Mouse (Mus musculus): Measurements from ENCODE around the gene Rbms3.

The Rbms3 gene

DNA sequence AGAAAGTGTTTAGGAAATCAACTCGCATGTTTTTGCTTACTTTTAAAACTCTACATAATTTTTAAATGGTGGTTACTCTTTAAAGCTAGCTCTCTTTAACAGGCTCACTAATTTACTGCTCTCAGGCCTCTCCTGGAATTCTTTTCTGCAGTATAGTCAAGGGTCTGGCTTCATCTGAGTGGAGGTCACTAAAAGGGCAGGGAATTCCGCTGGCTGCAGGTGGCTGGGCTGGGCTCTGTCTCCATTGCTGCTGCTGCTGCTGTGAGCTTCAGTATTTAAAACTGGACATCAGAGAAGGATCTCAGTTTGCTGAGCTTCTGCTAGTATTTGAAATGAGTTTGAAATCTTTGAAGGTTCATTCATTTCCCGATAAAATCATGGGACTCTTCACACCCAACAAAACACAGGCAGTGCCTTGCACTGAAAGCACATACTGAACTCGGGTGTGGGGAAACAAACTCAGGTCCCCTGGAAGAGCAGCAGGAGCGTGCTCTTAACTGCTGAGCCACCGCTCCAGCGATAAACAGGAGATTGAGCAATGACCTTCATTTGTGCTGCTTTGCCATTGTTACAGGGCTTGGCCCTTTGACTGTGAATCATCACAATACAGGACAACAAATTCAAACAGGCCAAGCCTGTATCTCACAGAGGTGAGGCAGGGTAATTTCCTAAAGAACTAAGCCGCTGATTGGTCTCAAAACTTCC lies 990.0 kb downstream of the Rbms3 start:
- peak; percentile 54 for DNase-seq (ENCODE audit: low spot score)

DNA sequence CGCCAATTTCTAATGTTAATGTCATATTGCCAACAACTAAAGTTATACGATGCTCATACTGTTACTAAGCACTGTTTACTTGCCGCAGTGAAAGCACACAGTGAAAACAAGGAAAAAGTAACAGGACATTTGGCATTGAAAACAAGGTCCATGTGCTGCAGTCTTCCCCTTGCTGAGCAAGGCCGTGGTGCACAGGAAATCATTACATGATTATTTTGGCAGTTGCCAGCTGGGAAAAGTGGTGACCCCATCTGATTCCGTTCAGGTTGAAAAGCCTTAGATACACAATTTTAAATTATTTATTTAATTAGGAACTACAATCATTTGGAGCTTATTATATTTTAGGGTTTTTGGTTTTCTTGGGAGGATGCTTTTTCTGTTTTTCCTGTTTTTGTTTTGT lies 995.9 kb downstream of the Rbms3 start:
- DNase-seq (ENCODE audit: low spot score): no peak

DNA sequence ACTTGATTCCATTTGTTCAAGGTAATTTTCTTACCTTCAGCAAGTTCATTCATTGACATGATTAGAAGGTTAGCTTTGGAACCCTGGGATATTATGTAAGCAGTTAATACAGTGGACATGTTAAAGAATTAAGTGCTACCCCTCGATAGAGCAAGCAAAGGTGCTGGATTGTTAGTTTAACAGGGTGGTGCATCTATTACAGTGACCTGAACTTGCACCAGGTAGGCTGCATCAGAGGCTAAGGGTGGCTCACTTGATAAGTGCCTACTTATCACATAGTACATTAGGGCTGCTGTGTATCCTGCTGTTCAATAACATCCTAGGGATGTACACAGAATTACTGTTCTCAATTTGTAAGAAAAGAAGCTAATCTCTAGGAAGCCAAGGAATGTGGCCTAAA lies 996.6 kb downstream of the Rbms3 start:
- DNase-seq (ENCODE audit: low spot score): no peak

DNA sequence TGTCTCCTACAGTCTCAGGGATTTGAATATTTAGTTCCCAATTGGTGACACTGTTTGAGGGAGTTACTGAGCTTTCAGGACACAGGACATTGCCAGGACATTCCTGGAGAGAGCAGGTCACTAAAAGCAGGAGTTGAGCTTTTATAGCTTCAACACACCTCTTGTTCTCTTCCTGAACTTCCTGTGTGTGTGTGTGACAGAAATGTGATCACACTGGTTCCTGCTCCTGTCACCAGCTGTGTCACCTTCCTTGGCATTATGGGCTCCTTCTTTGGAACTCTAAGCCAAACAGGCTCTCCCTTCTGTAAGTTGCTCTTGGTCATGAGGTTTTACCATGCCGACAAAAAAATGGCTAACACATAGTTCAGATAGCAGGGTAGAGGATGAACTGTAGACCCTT lies 997.9 kb downstream of the Rbms3 start:
- DNase-seq (ENCODE audit: low spot score): no peak

DNA sequence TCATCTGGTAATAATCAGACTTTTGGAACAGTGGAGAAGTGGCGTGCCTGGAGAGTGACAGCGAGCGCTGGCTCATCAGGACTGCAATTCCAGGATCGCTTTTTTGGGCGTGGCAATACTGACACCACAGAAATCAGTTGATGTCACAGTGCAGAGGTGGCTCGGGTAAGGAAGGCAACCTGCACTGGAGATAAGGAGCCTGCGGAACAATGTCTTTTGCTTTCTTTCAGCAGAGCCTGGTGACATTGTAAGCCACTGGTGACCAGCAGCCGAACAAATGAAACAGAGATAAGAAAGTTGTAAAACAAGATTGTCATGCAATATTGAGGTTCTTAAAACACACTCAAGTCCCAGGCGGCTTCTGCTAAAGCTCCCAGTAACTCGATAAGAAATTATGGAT lies 998.9 kb downstream of the Rbms3 start:
- DNase-seq (ENCODE audit: low spot score): no peak

DNA sequence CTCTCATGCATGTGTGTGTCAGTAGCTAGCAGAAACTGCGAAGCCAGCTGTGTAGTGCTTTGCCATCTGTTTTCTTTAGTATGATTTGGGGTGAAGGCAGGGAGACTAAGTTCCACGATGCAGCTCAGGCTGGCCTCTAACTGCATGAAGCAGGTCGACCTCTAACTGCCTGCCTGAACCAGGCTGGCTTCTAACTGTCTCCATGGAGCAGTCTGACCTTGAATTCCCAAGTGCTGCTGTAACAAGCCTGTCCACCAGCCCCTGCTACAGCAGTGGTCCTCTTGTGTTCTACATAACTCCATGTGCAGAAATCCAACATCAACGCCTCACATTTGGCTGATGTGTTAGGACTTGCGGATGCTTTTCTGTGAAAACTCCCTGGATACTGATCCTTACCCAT lies 1009.3 kb downstream of the Rbms3 start:
- no peak for DNase-seq (ENCODE audit: low spot score)

DNA sequence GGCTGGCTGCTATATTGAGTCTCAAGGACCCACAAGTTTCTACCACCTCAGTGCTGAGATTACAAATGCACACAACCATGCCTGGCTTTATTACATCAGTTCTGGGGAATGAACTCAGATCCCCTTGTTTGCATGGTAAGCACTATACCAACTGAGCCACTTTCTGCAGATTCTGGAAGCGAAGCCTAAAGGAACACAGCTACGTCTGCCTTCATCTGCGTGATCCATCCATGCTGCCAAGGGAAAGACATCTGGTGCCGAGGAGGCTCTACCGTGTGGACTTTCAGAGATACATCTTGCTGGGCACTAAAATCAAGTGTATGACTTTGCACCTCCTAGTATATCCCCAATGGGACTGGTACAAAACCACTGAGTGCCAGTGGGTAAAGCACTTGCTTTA lies 1010.8 kb downstream of the Rbms3 start:
- DNase-seq (ENCODE audit: low spot score): no peak

DNA sequence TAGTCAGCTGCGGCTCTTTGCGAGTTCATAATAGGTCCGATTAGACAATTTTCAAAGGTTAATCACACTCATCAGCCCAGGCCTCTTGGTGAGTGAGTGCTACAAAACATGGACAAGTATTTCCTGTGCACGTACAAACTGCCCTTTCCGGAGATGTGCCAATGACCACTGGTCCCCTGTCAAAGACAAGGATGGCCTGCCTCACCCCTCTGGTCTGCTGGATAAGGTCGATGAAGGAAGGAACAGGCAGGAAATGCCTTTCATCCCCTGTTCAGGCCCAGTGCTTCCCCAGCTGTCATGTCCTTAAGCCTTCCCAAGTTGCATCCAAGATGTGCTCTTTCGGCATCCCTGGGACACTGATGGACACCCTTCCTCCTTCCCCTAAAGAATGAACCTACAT lies 1016.4 kb downstream of the Rbms3 start:
- no peak for DNase-seq (ENCODE audit: low spot score)

DNA sequence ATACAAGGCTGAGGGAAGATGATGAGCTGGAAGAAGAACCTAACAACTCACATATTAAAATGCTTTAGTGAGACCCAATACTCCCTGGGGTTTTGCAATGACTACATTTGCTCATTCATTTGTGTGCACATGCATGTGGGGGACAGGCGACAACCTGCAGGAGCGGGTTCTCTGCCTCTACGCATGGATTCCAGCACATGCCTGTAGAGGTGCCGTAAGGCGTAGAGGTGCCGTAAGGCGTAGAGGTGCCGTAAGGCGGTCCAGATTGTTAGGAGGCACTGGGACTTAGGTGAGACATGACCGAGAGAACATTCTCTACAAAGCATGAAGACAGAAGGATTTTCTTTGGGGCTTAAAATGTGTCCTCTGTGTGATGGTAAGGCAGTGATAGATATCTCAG lies 1033.7 kb downstream of the Rbms3 start:
- no peak for DNase-seq (ENCODE audit: low spot score)

DNA sequence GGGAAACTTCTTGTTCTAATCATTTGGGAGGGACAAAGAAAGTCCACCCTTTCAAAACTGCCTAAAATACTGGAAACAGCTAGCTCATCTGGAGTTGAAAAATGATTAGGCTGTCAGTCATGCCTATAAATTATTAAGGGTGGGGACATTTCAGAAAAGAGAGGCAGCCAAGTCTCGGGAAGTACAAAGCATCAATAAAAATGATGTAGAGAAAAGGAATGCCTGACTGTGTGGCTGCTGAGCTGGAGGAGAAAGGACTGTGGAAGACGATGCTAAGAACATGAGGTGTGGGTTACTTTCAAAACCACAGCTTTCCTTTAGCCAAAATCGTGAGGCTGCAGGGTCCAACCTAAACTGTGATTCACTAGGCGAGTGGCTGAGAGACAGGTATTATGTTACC lies 1037.2 kb downstream of the Rbms3 start:
- DNase-seq (ENCODE audit: low spot score): no peak

DNA sequence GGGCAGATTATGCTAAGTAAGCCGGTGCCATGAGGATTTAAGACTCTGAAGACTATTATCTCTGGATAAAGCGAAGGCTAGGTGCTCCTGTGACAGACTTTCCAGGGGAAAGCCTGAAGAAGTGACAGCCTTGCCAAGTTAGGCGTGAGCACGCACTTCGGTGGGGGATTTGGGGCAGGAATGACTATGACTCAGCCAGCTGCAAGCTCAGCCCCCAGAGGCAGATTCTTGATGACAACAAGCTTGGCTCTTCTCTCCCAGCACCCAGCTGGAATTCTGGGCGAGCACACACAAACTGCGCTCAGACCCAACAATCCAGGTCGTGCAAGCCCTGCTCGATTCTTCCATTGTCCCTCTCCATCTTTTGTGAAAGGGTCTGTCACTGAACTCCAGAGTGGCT lies 1038.6 kb downstream of the Rbms3 start:
- DNase-seq (ENCODE audit: low spot score): no peak

DNA sequence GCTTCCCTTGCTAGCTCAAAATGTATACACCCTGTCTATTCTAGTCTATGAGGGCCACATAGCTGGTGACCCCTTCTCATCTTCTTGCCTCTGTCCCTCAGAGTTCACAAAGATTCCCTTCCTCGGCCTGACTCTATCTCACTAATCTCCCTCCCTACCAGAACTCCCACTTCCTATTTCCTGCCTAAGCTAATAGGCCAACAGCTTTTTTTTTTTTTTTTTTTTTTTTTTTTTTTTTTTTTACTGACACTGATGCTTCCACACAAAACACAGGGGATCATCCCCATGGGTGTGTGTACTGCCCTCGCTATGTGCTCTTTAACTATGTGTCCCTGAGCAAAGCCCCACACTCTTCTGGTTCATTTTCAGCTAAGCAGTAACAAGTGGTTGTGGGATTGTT lies 1060.0 kb downstream of the Rbms3 start:
- DNase-seq (ENCODE audit: low spot score): no peak

DNA sequence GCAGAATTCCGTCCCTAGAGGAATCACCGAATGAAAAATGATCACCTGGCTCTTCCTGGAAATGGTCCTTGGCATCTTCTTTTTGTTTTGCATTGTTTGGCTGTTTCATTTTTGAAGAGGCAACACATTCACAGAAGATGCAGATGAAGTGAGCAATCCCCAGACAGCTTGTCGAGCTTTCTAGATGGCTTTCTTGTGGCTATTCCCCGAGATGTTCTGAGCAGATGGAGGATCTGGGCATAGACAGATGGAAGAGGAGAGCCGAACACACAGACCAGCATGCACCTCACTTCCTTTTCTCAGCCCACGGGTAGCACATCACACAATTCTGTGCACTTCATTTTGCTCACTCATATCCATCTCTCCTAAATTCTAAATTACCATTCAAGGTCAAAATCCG lies 1063.0 kb downstream of the Rbms3 start:
- no peak for DNase-seq (ENCODE audit: low spot score)

DNA sequence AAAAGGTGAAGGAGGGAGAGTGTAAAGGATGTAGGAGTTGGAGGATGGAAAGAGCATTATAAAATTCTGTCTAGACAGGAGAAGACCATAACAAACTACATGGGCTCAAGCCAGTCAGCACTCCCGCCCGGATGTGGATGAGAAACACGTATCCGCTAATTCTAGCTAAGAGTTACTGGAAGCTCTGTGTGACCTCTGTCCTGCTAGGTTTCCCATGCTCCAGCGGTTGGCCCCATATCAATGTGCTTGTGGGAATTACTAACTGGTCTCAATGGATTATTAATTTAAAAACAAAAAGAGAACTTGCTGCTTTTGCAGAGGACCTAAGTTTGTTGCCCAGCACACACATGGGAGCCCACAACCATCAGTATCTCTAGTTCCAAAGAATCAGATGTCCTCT lies 1071.9 kb downstream of the Rbms3 start:
- no peak for DNase-seq (ENCODE audit: low spot score)

DNA sequence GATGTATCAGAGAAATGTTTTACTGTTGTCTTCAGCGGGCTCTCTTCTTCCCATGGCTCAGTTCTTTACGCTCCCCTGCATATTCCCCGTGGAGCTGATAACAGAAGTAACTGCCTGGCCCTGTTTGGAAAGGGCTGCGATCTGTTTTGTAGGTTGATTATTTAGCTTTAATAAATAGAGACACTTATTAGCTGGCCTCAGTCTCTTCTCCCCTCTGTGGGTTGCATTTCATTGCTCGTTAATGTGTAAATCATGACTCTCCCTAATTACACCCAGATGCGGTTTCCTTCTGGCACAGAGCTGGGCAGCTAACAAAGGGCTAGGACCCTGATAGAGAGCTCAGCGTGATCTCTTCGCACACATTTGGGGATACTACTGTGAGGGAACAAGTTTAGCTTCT lies 1073.1 kb downstream of the Rbms3 start:
- peak; percentile 75 for DNase-seq (ENCODE audit: low spot score)

DNA sequence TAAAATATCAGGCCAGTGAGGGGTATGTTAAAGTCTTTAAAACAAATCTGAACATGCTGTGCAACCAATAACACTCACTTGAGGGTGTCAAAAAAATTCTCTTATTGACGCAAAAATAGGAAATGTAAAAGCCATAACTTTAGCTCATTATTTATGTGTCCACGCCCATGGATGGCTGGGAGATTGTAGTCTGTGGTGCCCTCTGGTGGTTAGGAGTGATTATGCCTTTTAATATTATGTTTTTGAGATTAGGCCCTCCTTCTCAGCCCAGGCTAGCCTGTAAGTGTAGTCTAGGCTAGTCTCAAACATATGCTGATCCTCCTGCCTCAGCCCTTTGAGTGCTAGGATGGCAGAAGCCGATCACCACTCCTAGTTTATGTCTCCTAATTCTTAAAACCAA lies 1076.5 kb downstream of the Rbms3 start:
- no peak for DNase-seq (ENCODE audit: low spot score)

DNA sequence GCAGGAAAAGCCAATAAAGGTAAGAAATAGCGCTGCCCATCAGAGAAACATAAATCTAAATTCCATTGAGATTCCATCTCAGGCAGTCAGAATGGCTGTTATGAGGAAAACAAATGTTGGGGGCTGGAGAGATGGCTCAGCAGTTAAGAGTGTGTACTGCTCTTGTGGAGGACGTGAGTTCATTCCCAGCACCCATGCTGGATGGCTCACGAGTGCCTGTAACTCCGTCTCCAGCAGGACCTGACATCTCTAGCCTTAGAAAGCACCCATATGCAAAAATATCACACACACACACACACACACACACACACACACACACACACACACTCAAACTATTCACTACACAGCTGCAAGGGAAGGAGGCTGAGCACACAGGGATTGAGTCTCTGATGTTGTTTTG lies 1083.6 kb downstream of the Rbms3 start:
- DNase-seq (ENCODE audit: low spot score): no peak

DNA sequence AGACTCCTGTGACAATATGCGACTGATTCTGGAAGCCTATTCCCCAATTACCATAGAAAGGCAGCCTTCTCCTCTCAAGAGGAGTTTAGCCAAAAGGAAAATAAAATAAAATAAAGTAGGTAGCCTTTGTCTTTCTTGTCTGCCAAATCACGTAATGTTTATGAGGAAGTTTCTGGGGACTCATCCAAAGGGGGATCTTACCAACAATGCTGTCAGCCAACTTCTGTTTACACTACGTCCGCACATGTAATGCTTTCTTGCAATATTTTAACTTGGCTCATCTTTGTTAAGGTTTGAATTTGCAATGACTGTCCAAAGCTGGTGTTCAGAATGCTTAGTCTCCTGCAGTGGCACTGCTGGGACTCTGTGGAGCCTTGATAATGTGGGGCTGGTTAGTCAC lies 1086.9 kb downstream of the Rbms3 start:
- no peak for DNase-seq (ENCODE audit: low spot score)

DNA sequence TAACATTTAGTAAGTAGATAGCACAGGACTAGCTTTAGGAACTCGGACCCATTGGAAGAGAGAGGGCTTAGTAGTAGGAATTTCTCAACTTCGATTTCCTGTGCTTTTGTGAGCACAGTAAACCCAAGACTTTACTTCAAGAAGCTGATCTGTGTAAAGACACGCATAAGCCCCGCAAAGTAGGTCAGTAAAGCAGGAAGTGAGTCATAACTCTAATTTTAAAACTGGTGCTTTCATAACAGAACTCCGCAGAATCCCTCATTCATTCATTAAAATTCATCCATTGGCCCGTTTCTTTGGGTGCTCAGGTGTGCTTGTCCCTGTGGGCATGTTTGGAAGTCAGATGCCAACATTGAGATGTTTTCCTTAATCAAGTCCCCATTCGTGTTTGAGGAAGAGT lies 1087.7 kb downstream of the Rbms3 start:
- DNase-seq (ENCODE audit: low spot score): no peak

DNA sequence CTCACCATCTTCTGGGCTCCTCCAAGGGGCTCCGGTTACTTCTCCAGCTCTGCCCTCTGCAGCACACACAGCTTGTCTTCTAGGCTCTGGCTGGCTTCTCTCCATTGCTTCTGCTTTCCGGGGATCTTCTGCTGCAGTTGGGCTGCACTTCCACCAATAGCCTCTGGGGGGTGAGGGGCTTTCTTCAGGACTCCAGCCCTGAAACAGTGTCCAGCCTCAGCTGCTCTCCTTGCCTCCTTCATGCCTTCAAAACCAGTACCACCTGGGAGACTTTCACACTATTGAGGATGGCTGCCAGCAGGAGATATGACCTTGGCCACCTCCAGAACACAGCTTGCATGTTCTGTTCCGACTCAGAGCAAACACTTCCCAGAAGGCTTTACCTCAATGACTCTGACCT lies 1094.0 kb downstream of the Rbms3 start:
- peak; percentile 39 for DNase-seq (ENCODE audit: low spot score)

DNA sequence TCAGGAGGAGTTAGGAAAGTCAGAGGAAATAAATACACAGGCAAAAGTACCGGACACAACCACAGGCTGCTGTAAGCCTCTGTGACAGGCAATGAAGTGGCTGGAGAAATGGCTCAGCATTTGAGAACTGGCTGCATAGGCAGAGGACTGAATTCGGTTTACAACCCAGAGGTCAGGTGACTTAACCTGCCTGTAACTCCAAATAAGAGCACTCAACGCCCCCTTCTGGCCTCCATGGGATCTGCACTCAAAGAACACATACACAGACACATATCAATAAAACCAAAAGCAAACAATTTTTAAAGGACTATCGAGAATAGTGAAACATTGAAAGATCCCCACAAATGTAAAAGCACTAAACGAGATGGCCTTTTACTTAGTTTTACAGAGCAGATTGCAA lies 1096.3 kb downstream of the Rbms3 start:
- DNase-seq (ENCODE audit: low spot score): no peak

DNA sequence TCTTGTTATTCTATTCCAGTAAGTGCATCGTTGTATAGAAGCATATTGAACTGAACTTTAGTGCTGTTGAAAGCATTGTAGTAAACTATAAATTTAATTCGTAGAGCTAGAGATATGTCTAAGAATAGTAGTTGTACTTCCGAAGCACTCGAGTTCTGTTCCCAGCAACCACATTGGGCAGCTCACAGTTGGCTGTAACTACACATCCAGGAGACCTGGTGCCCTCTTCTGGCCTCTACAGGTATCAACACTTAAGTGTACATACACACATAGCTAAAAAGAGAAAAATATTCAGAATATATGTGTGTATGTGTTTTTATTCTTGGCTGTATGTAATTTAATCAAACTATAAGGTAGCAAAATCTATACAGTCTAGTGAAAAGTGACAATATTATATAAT lies 1098.6 kb downstream of the Rbms3 start:
- no peak for DNase-seq (ENCODE audit: low spot score)

DNA sequence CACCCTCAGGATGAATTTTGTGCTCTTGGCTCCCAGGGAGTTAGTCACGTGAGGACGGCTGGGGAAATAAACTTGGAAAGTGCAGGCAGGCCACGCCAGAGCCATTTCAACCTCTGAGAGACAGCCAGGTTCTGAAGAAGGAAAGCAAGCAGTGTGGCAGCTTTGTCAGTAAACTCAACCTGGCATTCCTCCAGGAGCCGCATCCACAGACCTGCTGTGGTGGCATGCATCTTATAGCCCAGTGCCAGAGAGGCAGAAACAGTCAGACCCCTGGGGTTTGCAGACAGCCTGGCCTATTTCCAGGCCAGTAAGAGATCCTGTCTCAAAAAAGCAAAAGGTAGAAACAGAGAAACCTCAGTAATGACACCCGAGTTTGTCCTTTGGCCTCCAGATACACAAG lies 1105.3 kb downstream of the Rbms3 start:
- DNase-seq (ENCODE audit: low spot score): no peak

Measured in embryo, embryonic 10.5 days (tissue).